Mouse (Mus musculus) heart, postnatal 0 days (tissue): ENCODE measurements around the gene Ube2q1.
A peak's percentile ranks its signal among the peaks of the same experiment; 100 is the strongest.

ENCODE experiments used
- CTCF ChIP-seq: IDR thresholded peaks from 2 replicates; pipeline ENCODE4 v1.5.1; 2016; ENCODE audit warnings: antibody characterized with exemption, control low read depth, low read depth
- EP300 ChIP-seq: IDR thresholded peaks from 2 replicates; pipeline ENCODE4 v1.6.1; 2016; ENCODE audit warnings: antibody characterized with exemption, low read depth

DNA sequence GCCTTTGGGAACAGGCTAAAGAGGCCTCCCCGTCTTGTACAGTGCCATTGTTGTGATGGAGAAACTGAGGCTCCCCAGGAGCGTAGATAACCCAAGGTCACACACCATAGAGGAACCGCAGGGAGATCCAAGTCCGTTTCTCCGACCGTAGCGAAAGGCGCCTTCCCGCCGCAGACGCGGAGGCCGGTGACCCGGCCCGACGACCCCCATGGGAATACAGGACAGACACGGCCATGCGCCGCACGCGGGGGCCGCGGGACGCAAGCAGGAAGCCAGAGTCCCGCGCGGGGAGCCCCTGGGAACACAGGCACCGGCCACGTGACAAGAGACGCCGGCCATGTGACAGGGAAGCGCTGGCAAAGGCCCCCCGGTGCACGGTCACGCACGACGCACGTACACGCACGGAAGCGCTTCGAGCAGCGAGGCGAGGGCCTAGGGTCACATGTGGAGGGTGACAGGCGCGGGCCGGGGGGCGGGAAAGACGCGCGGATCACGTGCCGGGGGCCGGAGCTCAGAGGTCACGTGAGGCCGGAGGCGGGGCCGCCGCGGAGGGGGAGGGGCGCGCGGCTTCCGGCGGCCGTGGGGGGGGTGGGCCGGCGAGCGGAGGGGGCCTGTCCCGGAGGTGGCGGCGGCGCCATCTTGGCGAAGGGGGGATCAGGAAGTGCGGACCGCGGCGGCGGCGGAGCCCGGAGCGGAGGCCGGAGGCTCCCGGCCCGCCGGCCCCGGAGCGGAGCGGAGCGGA is at the start of gene Ube2q1:
- TF ChIP-seq EP300 (peak; percentile 94), CTCF (no peak)
